Mouse (Mus musculus) cerebellum, adult 11 months (tissue): Measurements from ENCODE around the gene Uckl1.

Experiments
- DNase-seq: peaks from one replicate; pipeline ENCODE4 v3.0.0; 2022

The Uckl1 gene

GRCm38 (mm10) chr2:181571941-181572670, 12.6 kb downstream of the Uckl1 start:
- no peak for DNase-seq

- peak; percentile 73 for DNase-seq
Observed at GRCm38 (mm10) chr2:181570921-181571595, 13.6 kb downstream of the Uckl1 start.

DNA sequence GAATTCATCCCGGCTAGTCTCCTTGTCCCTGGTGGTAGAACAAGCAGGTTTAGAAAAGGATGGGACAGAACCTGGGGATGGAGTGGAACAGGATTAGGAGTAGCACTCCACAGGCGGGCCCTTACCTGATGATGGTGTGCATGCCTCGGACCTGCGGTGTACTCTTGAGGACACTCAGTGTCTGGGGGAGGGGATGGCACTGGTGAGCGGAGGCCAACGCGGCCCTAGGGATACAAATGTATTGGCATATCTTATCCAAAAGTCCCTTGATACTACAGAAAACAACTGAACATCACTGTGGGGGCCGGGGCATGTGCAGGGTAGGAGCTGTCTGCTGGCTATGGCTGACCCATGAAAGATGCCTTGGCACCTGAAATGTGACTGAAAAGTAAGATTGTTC, 14.3 kb downstream of the Uckl1 start:
- DNase-seq = no peak

GRCm38 (mm10) chr2:181569856-181570255, 14.8 kb downstream of the Uckl1 start:
- no peak for DNase-seq

DNA sequence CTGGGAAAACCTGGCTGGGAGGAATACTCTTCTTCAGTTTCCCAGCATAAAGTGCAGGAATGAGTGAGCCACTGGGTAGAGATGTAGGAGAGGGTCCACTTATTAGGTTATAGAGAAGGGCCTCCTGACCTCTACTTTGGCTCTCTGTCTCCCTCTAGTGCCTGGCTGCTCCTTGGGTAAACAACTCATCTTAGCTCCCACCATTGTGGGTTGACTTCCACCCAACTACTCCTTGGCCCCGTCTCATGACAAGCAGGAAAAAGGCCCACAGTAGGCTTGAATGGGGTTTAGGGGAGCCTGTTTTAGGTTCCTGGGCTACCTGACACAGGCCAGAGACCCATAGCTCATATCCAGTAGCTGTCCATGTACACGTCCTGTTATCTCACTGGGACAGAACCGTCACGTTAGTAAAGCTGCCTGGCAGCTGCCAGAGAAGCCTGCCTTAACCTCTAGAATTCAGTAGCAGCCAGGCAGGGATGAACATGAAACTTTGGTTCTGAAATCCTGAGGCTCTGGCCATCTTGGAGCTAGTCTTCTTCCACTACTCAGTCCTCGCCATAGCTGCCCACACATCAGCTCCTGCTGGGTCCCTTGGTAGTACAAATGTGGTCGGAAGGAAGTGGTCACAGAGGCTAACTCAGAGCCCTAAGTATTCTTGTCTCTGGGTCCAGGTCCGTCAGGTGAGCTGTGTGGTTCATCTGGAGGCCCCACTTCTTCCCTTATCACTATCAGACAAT, 16.3 kb downstream of the Uckl1 start:
- DNase-seq = no peak

DNA sequence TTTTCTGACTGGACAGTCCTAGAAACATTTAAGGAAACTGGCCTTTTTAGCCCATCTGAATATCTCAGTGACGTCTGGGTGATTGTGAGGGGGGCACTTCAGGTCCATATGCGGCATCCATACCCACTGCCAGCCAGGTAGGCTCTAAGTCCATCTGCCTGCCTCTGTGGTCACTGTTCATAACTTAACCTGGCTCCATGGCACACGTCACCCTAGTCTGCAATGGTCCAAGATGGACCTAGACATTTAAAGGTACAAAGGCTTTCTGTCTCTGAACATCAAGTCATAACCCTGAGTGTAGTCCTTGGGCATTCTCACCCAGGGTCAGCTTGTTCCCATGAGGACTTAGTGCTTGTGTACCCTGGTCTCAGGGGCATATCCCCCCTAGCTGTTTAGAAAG, 17.4 kb downstream of the Uckl1 start:
- DNase-seq = no peak

DNA sequence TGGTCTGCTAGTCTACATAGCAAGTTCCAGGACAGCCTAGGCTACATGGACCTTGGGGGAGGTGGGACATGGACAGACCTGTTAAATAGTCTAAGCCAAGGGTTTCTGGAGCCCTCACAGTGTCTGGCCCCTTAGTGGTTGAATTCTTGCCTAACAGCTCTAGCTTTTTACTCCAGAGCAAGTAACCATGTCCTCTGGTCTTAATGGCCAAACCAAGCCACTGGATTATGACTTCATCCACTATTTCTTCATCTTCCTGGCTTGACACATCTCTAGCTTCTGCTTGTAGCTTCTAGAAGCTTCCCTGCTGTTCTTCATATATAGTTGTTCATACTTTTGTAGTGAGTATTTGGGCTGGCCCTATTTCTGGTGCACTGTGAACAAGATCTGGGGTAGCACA, 30.9 kb downstream of the Uckl1 start:
- DNase-seq = no peak

GRCm38 (mm10) chr2:181550233-181550632, 34.5 kb downstream of the Uckl1 start:
- DNase-seq = no peak

DNA sequence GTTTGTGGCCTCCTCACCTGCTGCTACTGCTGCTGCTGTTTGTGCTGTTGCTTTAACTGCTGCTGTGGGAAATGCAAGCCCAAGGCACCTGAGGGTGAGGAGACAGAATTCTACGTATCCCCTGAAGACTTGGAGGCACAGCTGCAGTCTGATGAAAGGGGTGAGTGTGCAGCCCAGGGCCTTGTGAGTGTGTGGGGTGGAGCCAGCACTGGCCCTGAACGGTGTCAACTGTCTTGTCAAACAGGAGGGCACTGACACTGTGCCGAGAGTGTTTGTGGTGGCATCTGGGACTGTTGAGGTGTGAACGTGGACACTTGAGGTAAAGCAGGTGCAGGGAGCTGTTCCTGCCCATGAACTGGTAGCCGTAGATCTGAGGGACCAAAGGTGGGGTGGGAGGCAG, 36.0 kb downstream of the Uckl1 start:
- no peak for DNase-seq

GRCm38 (mm10) chr2:181548227-181548626, 36.5 kb downstream of the Uckl1 start:
- DNase-seq = no peak

GRCm38 (mm10) chr2:181546142-181546541, 38.5 kb downstream of the Uckl1 start:
- no peak for DNase-seq

DNA sequence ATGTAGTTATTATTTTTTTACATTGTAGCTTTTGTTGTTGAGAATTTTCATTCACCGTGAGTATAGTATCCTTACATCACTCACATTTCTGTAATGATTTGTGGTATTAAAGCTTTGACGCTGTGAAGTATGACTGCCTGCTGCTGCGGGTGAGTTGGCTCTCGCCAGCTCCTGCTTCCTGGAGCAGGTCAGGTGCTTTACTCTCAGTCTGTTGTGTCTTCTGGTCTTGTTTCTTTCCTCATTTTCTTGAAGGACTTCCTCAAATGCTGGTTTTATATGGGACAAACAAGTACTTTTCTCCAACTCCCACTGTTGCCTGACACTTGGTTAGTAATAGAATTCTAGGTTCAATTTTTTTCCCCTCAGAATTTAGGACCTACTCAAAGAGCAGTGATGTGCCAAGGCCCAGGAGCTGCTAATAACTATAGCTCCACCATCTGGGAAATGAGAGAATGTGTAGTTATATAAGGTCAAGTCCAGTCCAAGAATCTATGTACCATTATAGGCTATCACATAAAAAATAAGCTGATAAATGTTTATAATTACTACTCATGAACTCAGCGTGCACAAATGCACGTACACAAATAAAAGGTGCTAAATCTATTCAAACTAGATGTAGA, 42.8 kb downstream of the Uckl1 start:
- DNase-seq = no peak

- no peak for DNase-seq
Observed at GRCm38 (mm10) chr2:181537444-181538047, 47.1 kb downstream of the Uckl1 start.

- DNase-seq = no peak
Observed at GRCm38 (mm10) chr2:181536410-181536809, 48.3 kb downstream of the Uckl1 start.

DNA sequence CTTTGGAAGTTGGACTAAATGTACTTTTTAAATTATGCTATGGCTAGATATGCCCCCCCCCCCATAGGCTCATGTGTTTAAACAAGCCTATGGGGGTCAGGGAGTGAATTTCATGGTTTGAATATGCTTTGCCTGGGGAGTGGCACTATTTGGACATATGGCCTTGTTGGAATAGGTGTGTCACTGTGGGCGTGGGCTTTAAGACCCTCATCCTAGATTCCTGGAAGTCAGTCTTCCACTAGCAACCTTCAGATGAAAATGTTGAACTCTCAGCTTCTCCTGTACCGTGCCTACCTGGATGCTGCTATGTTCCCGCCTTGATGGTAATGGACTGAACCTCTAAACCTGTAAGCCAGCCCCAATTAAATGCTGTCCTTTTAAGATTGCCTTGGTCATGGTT, 52.1 kb downstream of the Uckl1 start:
- DNase-seq = no peak

GRCm38 (mm10) chr2:181529076-181529475, 55.6 kb downstream of the Uckl1 start:
- DNase-seq = no peak

- DNase-seq = no peak
Observed at GRCm38 (mm10) chr2:181525526-181525925, 59.2 kb downstream of the Uckl1 start.

DNA sequence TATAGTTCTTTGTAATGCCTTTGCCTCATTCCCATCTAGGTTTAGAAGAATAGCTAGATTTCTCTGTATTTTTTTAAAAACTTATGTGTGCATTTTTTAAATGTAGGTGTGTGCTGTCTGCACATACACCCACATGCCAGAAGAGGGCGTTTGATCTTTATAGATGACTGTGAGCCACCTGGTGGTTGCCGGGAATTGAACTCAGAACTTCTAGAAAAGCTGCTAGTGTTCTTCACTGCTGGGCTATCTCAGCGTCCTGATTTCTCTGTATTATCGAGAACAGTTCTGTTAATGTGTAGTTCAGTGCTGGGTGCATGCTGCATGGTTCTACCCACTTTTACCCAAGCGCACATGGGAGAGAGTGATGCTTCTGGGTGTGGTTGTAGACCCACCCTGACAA, 61.9 kb downstream of the Uckl1 start:
- DNase-seq = no peak

DNA sequence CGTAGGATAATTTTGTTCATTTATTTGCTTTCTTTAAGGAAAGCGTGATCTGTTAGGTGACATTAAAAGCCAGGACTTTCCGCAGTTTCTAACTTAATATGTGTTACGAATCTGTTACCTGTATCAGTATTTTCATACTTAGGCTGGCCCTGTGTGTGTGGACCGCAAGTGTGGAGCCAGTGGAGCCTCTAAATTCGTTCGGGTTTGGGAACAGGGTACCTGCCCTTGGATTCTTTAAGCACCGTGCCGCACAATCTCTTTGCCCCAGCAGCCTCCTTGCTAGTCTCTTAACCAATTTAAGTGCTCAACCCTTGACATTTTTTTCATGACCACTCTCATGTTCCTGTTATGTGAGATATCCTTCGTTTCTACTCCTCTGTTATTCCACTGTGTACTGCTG, 63.2 kb downstream of the Uckl1 start:
- no peak for DNase-seq

- no peak for DNase-seq
Observed at GRCm38 (mm10) chr2:181520936-181521227, 63.8 kb downstream of the Uckl1 start.

- peak; percentile 97 for DNase-seq
Observed at GRCm38 (mm10) chr2:181520118-181520935, 64.4 kb downstream of the Uckl1 start, which contains the start of gene Dnajc5. TSS of gene Dnajc5 (plus strand) at chr2:181520485.

DNA sequence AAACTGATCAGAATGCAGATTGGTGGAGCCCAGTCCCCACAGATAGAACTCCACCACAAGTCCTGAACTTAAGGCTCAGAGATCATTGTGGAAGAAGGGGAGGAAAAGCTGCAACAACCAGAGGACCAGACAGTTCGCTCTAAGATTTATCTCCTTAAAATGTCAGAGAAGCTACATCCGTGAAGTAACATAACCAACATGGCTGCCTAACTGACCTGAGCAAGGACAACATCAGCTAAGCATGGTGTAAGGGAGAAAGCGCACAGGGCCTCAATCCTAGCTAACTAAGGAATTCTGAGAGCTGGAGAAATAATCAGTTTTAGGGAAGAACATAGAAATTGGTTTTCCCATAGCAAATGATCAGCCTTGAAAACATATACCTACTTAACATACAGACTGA, 65.5 kb downstream of the Uckl1 start:
- no peak for DNase-seq
